Mouse (Mus musculus) retina, postnatal 7 days (tissue): ENCODE measurements around the gene Tnfrsf9.

Experiments
- DNase-seq: peaks from one replicate; pipeline ENCODE4 v3.0.0-alpha.2; 2012; ENCODE audit warnings: low read depth, low spot score

Tnfrsf9 gene

DNA sequence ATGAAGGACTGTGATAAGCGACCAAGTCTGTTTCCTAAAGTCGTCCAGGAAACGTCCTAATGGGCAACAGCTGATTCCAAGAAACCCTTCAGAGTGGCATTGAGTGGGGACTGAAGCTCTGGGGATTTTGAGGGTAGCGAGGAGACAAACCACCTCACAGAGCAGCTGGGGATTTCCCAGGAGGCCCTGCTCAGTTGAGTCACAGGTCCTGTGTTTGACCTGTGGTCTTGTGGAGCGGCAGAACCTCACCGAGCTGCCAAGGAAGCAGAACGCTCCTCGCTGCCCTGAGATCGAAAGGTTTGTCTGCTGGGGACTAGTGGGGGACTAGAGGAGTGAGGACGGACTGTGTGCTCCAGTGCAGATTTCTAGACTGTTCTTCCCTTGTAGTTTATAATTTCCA lies 13.4 kb downstream of the Tnfrsf9 start:
- DNase-seq, result no peak

DNA sequence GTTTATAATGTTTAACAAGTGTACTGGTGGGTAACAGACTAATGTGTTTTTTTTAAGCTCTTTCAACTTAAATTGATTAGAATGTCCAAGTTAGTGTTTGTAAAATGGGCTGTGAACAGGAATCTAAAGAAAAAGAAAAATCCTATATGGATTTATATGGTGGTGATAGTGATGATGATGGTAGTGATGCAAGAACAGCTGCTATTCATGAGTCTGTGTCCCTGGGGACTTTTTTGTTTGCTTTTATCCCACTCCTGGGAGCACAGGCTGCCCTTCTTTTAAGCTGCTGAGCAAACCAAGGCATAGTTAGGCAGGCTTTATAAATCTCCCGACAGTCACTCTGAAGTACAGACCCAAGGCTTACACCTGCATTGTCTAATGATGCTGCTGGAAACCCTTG lies 19.1 kb downstream of the Tnfrsf9 start:
- DNase-seq, result no peak

DNA sequence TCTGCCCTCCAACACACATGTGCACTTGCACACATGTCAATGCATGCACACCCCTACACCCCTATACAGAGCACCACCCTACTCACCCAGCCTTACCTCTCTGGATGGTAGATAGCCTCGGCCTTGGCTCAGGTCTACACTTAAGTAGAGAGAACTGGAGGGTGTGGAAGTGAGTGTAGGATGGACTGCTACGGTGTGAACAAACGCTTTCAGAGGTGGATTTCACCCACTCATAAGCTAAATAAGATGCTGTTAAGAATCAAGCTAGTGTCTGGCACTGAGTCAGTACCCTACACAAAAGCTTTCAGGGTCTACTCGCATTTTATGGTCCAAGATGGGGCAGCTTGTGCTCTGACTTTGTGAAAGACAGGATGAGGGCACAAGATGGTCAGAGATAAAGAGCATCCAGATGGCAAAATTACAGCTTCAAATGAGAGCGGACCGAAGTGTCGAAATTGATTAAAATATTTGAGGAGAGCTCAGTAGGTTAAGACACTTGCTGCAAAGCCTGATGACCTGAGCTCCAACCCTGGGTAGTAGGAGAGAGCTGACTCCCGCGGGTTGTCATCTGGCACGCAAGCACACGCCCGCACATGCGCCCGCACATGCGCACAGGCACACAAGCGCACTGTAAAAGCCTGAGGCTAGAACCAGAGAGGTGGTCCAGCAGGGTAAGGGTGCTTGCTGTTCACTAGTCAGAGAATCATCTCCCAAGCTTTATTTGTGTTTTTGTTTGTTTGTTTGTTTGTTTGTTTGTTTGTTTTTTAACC lies 23.1 kb downstream of the Tnfrsf9 start:
- no peak for DNase-seq

DNA sequence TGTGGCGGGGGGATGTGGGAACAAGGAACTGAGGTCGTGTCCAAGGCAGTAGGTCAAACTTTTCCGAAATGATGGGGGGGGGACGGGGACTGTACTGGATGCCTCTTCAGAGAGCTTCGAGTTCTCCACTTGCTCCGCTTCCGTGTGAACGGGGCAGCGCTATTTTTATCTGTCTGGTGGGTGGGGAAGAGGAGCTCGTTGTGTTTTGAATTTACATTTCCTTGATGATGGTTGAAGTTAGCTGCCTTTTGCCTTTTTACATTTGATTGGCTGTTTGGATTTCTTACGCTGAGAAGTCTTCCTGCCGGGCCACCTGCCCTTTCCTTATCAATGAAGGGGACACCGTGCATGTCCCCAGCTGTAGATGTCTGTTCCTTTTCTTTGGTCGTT lies 23.7 kb downstream of the Tnfrsf9 start:
- no peak for DNase-seq

DNA sequence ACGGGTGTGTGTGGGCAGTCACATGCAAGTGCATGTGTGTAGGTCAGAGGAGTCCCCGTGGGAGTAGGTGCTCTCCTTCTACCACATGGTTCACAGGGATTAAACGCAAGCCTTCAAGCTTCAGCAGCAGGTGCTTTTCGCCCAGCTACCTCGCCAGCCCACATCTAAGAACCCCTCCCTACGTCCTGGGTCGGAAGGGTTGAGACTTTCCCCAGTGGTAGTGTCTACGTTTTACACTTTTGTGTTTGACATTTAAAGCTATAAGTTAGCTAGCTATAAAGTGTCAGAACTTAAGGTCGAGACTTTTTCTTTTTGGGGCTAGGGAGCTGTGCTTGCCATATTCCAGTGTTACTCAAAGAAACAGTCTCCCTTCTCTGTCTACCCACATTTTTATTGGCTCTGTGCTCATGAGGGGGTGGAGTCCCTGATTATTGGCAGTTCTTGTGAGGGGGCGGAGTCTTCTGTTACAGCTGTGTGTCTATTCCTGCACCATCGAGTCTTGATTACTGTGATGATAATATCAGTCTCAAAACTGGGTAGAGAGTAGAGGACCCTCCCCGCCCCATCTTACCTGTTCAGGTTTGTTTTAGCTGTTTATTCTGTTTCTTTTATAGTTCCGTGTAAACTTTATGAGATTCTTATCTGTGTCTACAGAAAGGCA lies 25.8 kb downstream of the Tnfrsf9 start:
- no peak for DNase-seq

DNA sequence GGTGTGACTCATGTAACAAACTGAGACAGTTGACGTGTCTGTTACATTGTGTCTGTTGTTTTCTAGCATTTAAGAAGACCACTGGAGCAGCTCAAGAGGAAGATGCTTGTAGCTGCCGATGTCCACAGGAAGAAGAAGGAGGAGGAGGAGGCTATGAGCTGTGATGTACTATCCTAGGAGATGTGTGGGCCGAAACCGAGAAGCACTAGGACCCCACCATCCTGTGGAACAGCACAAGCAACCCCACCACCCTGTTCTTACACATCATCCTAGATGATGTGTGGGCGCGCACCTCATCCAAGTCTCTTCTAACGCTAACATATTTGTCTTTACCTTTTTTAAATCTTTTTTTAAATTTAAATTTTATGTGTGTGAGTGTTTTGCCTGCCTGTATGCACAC lies 30.3 kb downstream of the Tnfrsf9 start:
- no peak for DNase-seq

DNA sequence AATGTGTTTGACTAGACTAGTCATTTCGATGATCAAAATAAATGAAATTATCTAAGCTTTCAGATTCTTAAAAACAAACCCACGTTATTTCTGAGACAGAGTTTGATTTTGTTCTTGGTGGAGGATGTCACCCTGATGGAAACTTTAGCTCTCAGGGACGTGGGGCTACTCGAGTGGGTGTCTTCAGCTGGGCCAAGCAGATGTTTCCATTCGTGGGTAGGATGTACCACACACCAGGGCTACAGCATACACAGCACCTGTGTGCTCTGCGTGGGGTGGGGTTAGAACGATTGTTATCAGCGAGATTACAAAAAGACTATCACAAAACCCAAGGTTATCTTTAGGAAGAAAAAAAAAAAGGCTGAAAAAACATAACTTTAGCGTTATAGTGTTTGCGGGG lies 36.6 kb downstream of the Tnfrsf9 start:
- no peak for DNase-seq

DNA sequence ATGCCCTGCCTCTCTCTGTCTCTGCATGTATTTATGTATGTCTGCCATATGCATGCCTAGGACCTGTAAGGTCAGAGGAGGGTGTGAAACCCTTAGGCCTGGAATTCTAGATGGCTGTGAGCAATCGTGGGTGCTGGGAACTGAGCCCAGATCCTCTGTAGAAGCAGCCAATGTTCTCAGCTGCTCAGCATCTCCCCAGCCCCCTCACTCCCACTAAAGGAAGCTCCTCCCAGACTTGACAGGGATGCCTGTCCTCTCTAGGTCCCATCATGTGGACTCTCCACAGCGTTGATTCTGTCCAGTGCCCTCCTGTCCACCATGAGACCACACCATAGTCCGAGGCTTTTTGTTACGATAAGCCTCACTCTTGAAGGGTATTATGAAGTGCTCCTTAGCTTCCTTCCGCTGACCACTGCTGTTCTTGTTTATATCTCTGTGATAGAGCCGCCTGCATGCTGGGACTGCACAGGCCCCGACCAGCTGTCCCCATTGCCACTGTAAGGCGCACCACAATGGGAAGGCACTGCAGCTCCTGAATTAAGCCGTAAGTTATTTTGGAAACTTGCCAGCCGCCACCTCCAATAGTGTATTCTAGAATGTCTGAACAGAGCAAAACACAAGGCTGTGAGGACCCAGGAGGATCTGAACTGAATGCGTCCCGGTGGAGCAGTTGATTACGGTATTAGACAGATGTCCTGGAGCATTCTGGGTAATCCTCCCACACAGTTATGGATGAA lies 42.2 kb downstream of the Tnfrsf9 start:
- peak; percentile 53 for DNase-seq

DNA sequence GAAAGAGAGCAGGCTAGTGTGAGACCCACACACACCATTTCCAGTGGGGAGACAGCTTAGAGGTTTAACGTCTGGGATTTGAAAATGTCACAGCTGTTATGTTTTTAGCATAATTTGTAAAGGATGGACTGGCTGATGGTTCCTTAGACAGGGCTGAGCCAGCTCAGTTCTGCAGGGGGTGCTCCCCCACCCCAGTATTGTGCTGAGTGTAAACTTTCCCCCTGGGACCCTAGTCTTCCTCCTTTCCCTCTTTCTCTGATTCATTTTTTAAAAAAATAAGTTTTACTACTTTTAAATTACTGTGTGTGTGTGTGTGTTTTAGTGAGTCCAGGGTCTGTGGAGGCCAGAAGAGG lies 42.7 kb downstream of the Tnfrsf9 start:
- DNase-seq, result no peak

DNA sequence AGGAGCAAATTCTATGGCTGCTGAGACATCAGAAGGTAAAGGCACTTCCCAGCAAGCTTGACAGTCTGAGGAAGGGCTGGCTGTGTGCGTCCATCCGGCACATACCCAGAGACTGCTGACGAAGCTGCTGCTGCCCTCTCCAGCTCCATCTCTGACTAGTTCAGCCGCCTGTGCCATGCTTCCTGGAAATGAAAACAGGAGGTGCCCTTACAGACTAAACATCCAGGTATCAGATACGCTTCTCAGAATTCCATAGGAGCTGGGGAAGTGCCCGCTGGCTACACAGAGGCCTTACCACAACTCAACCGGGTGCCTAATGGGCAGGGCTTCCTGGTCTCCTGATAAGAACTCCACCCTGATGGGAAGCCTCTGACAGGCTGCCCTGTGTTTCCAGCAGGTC lies 44.2 kb downstream of the Tnfrsf9 start:
- no peak for DNase-seq

DNA sequence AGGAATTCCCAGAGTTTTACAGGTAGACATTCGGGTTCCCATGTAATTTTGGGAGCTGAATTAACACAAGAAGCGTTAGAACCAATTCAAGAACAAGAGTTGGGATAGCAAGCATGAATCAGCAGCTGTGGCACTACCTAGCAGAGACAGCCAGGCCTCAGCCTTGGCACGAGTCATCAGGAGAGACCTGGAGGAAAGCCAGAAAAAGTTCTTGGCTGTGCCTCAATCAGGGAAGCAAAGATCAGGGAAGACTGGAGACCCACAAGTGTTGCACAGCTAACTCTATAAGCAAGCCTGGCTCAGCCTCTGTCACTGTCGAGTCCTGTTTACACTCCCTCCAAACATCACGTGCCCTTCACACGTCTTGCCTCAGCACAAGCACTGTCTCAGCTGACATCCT lies 47.9 kb downstream of the Tnfrsf9 start:
- DNase-seq, result no peak

DNA sequence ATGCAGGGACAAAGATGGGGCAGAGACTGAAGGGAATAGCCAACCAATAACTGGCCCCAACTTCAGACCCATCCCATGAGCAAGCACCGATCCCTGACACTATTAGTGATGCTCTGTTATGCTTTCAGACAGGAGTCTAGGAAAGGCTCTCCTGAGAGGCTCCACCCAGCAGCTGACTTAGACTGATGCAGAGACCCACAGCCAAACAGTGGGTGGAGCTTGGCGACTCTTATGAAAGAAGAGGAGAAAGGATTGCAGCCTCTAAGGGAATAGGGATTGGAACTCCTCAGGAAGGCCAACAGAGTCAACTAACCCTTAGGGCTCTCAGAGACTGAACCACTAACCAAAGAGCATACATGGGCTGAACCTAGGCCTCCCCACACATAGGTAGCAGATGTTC lies 49.3 kb downstream of the Tnfrsf9 start:
- DNase-seq, result no peak

DNA sequence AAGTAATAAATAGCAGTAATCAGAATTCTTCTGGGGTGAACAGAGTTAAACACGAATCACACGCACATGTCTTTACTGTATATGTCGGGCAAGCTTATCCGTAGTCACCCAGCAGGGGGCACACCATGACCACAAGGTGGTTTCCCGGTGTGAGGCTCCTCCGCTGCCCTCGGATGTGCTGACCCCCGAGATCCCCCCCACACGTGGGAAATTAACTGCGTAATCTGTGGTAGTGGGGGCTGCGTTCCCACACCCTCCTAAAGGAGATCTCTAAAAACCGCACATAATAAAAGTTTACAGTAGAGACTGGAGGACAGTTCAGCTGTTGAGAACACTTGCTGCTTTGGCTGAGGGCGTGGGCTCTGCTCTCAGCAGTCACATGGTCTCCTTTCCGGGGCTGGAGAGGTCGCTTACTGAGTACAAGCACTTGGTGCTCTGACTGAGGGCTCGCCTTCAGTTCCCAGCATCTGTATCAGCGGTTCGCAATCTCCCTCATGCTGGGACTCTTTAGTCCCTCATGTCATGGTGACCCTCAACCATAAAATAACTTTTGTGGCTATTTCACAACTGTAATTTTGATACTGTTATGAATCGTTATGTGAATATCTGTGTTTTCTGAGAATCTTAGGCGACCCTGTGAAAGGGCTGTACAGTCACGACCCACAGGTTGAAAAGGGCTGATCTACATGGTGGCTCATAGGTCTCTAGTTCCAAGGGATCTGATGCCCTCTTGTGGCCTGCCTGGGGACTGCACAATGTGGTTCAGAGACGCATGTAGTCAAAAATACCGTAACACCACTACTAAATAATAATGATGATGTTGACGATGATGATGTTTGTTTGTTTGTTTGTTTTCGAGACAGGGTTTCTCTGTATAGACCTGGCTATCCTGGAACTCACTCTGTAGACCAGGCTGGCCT lies 50.5 kb downstream of the Tnfrsf9 start:
- DNase-seq, result peak; percentile 70

DNA sequence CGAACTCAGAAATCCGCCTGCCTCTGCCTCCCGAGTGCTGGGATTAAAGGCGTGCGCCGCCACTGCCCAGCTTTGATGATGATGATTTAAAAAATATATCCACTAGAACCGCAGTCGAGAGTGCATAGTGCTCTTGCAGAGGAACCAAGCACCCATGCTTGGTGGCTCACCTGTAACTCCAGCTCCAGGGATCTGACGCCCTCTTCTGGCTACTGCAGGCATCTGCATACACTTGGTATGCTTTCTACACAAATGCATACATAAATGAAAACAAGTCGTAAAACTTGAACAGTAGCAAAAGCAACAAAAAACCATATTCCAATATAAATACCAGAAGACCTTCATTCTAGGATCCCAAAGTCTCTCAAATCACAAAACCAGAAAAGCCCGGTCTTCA lies 51.2 kb downstream of the Tnfrsf9 start:
- DNase-seq, result no peak

DNA sequence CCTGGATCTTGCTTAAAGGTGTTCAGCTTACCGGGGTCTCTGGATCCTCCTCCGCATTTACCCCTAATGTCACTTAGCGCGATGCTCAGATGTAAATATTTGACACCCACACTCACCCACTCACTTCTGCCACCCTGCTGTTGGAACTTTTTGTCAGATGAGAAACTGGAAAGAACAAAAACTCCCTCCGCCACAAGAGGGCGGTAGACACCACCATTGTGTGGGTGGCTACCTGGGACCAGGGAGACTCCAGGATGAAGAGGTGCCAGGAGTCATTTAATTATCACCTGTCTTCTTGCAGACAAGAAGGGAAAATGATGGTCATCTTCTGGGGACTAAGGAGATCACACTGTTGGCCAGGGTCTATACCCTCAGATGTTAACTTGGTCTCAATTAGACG lies 52.2 kb downstream of the Tnfrsf9 start:
- DNase-seq, result peak; percentile 51

DNA sequence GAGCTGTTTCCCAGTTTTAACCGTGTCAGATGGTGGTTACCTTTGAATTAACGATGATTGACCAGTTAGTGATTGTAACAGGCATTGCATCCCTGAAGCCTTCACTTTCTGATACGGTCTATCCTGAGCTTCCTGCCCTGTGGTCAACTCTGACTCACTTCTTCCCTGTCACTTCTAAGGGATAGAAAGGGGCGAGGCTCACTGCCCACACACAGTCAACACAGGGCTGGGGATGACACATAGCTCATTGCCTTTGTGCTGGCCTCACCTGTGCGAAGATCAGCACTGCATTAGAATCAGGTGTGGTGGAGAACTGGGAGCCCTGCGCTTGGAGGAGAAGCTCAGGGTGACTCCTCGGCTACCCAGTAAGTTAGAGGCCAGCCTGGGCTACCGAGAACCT lies 54.6 kb downstream of the Tnfrsf9 start:
- no peak for DNase-seq

DNA sequence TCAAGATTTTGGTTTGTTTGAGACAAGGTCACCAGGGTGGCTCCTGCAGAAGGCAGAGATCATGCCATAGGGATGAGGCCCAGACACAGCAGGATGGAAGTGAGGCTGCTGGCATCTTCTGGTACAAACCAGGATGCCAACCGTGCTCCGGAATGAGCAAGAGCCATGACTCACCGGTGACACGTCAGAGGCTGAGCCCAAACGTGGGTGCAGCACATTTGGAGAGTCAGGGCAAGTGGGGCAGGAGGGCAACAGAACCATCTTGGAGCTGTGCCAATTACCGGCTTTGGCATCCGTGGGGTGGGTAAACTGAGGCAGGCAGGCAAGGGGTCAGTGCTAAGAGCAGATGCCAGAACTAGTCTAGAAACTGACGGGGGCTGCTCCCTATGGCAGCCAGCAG lies 58.9 kb downstream of the Tnfrsf9 start:
- DNase-seq, result no peak

DNA sequence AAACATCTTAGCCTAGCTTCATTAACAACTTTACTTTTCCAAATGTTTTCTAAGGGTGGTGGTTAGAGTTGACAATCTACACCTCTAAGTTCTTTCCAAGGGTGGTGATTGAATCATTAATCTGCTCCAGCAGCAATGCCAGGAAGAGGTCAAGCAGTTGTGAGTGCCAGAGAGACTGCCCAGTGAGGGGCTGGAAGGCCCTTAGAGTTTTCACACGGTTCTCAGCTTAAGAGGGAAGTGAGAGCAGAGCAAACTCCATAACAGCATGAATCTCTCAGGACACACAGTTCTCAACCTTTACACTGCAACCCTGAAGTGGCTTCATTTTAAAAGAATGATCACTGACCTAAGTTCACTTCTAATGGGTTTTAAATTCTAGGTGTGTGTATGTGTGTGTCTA lies 60.8 kb downstream of the Tnfrsf9 start:
- DNase-seq, result no peak

DNA sequence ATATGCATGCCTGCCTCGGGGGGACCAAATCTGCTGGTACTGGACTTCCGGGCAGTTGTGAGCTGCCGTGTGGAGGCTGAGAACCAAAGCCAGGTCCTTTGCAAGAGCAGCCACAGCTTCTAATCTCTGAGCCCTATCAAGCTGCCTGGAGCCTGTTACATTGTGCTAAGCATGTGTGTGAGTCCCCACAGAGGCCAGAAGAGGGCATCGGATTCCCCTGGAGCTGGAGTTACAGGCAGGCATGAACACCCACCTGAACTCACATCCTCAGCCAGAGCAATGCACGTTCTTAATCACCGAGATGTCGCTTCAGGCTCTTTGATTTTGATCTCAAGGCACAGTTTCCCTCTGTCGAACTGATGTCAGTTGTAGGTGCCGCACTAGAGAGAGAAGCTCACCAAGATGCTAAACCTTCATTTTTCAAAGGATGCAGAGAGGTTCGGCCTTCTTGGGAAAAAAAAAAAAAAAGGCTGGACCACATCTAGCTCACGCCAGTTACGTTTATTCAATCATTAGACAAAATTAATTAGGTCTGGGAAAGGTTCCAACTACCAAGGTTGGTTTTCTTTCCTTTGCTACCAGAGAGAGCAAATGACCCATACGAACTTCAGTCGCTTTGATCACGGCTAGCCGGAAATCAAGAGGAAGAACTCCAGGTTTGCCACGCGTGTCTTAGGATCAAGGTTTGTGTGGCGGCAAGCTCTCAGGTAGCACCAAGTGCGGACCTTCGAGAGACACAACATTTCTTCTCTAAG lies 64.0 kb downstream of the Tnfrsf9 start:
- no peak for DNase-seq

DNA sequence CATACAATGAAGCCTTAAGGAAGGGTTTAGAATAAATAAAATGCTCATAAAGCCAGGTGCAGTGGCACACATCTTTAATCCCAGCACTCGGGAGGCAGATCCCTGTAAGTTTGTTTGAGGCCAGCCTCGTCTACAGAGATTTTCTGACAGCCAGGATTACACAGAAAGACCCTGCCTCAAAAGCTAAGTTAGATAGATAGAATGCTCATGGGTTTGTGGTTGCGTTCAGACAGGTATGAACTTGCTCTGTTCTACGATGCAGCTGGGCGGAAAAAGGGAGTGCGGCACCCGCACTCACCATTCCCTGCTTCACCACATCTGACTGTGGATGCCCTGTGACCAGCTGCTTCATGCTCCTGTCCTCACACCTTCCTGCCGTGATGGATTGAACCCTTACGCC lies 65.1 kb downstream of the Tnfrsf9 start:
- no peak for DNase-seq

DNA sequence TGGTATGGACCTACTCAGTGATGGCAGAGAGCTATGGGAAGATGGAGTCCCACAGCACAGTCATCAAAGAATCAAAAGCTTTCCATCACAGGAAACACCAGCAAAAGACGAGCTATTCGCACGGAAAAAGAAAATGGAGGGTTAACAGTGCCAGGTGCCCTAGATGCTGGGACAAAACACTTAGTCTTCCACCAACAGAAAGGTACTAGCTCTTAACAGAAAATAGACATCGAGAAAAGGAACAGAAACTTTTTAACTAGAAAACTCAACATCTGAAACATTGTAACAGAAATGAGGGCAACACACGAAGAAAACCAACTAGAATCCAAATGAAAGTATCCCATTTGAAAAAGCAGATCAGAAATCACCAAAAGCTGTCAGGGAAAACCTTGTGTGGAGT lies 65.8 kb downstream of the Tnfrsf9 start:
- DNase-seq, result no peak
